ENCODE assay signal across 23 mouse cellular contexts in genomic region chr1:167084330-167084729, GRCm38 (mm10).
DNase-seq lines count a peak whose midpoint lies in the region; ATAC-seq lines count a peak whose summit lies in the region.
"Had no signal": no experiment of that assay in that cellular context is flagged by ENCODE, and none has a peak within 500 bp of the region (broad histone marks: within the 10 kb centered on the region; RNA-seq: fewer than 3 reads in every experiment).

No protein-coding gene starts in this region.

- DNase-seq in forebrain, embryonic 10.5 days (ENCODE audit: extremely low spot score, low spot score): no peak
- DNase-seq in hindbrain, embryonic 10.5 days (ENCODE audit: low spot score): no peak
- peak; percentile 38 for DNase-seq in right cerebral cortex, adult 18-20 months
- DNase-seq in right cerebral cortex, adult 2 months (ENCODE audit: low spot score in 2 of 2): no peak
- peak; percentile 65 for DNase-seq in telencephalon, adult 2 months (ENCODE audit: low read depth, low spot score)
- no peak for DNase-seq in retina, embryonic 14.5 days (ENCODE audit: low spot score)
- DNase-seq: adrenal gland, adult 8-10 months; adrenal gland, postnatal 25 days; gastrocnemius, adult 2 months; gastrocnemius, postnatal 14 days; heart, adult 11 months had no signal

- no peak overlapping the region for H3K9ac ChIP-seq in forebrain, embryonic 12.5 days
- no peak overlapping the region for H3K9ac ChIP-seq in hindbrain, embryonic 13.5 days
- H3K9ac ChIP-seq: embryonic facial prominence, embryonic 12.5 days; embryonic facial prominence, embryonic 15.5 days; forebrain, embryonic 13.5 days; hindbrain, embryonic 14.5 days had no signal

- H3K9me3 ChIP-seq in forebrain, embryonic 12.5 days: no peaks in the 10 kb centered on the region
- no peaks in the 10 kb centered on the region for H3K9me3 ChIP-seq in forebrain, embryonic 10.5 days
- no peaks in the 10 kb centered on the region for H3K9me3 ChIP-seq in hindbrain, embryonic 13.5 days
- H3K9me3 ChIP-seq in hindbrain, embryonic 10.5 days: no peaks in the 10 kb centered on the region
- H3K9me3 ChIP-seq: embryonic facial prominence, embryonic 12.5 days; embryonic facial prominence, embryonic 15.5 days; forebrain, embryonic 13.5 days had no signal

- peaks cover 26% of the 10 kb centered on the region for H3K4me1 ChIP-seq in forebrain, embryonic 12.5 days
- peaks cover 28% of the 10 kb centered on the region for H3K4me1 ChIP-seq in forebrain, embryonic 10.5 days
- peaks cover 37% of the 10 kb centered on the region for H3K4me1 ChIP-seq in hindbrain, embryonic 13.5 days (replicated peaks)
- H3K4me1 ChIP-seq in hindbrain, embryonic 10.5 days (replicated peaks): peaks cover 21% of the 10 kb centered on the region
- H3K4me1 ChIP-seq: embryonic facial prominence, embryonic 12.5 days; embryonic facial prominence, embryonic 15.5 days had no signal

- H3K27ac ChIP-seq in forebrain, embryonic 12.5 days: 0 out of 2 replicates have a peak overlapping the region, but pooled peaks have one; percentile 0
- H3K27ac ChIP-seq in forebrain, embryonic 10.5 days: no peak overlapping the region
- H3K27ac ChIP-seq in hindbrain, embryonic 13.5 days: peak overlapping the region; percentile 69
- H3K27ac ChIP-seq in hindbrain, embryonic 10.5 days: no peak overlapping the region
- H3K27ac ChIP-seq: embryonic facial prominence, embryonic 12.5 days; embryonic facial prominence, embryonic 15.5 days; gastrocnemius, adult 2 months; hindbrain, postnatal 0 days had no signal

- H3K27me3 ChIP-seq in forebrain, embryonic 12.5 days: no peaks in the 10 kb centered on the region
- H3K27me3 ChIP-seq in forebrain, embryonic 10.5 days (ENCODE audit: poor library complexity, severe bottlenecking): no peaks in the 10 kb centered on the region
- H3K27me3 ChIP-seq in hindbrain, embryonic 13.5 days: no peaks in the 10 kb centered on the region
- no peaks in the 10 kb centered on the region for H3K27me3 ChIP-seq in hindbrain, embryonic 10.5 days (ENCODE audit: insufficient read depth, poor library complexity, severe bottlenecking)
- H3K27me3 ChIP-seq: embryonic facial prominence, embryonic 12.5 days; embryonic facial prominence, embryonic 15.5 days; forebrain, embryonic 13.5 days had no signal

- H3K36me3 ChIP-seq in forebrain, embryonic 12.5 days (replicated peaks): no peaks in the 10 kb centered on the region
- no peaks in the 10 kb centered on the region for H3K36me3 ChIP-seq in forebrain, embryonic 10.5 days (replicated peaks)
- H3K36me3 ChIP-seq in hindbrain, embryonic 13.5 days: peaks cover 14% of the 10 kb centered on the region
- no peaks in the 10 kb centered on the region for H3K36me3 ChIP-seq in hindbrain, embryonic 10.5 days
- H3K36me3 ChIP-seq: embryonic facial prominence, embryonic 12.5 days; embryonic facial prominence, embryonic 15.5 days had no signal

- H3K4me3 ChIP-seq in forebrain, embryonic 12.5 days (replicated peaks): no peak overlapping the region
- no peak overlapping the region for H3K4me3 ChIP-seq in forebrain, embryonic 10.5 days
- H3K4me3 ChIP-seq in hindbrain, embryonic 13.5 days: no peak overlapping the region
- H3K4me3 ChIP-seq in hindbrain, embryonic 10.5 days: no peak overlapping the region
- H3K4me3 ChIP-seq: embryonic facial prominence, embryonic 12.5 days; embryonic facial prominence, embryonic 15.5 days; forebrain, embryonic 13.5 days; gastrocnemius, adult 2 months had no signal

- ATAC-seq in forebrain, embryonic 12.5 days (ENCODE audit: low FRiP score): no peak
- no peak for ATAC-seq in hindbrain, embryonic 13.5 days (ENCODE audit: low FRiP score)
- ATAC-seq: CD4-positive, CD25-positive, alpha-beta regulatory T cell, adult 4 months; forebrain, embryonic 13.5 days; forebrain, embryonic 16.5 days; hindbrain, postnatal 0 days; inflammation-experienced regulatory T-cells, adult 6 months; intestine, embryonic 16.5 days had no signal

- no peak overlapping the region for H3K4me2 ChIP-seq in forebrain, embryonic 12.5 days
- no peak overlapping the region for H3K4me2 ChIP-seq in hindbrain, embryonic 13.5 days
- H3K4me2 ChIP-seq: embryonic facial prominence, embryonic 12.5 days; embryonic facial prominence, embryonic 15.5 days; forebrain, embryonic 13.5 days; heart, embryonic 11.5 days; hindbrain, embryonic 14.5 days had no signal

Comparison
In these comparisons a context has a peak if more than half of its experiments do, and no peak if none do; other contexts are left out.
1. H3K27ac ChIP-seq: peak in forebrain, embryonic 12.5 days (single experiment) and hindbrain, embryonic 13.5 days (single experiment); none in forebrain, embryonic 10.5 days (single experiment) and hindbrain, embryonic 10.5 days (single experiment).
2. DNase-seq: peak in right cerebral cortex, adult 18-20 months (single experiment) and telencephalon, adult 2 months (single experiment); none in forebrain, embryonic 10.5 days (single experiment), hindbrain, embryonic 10.5 days (single experiment), right cerebral cortex, adult 2 months (0 of 2) and retina, embryonic 14.5 days (single experiment).